Mouse (Mus musculus): ENCODE measurements around the gene Unc93b1. TPM values are rescaled to one million over a fixed set of nuclear protein-coding genes. Genes with fewer than 3 reads are reported as not detected.

Gene Unc93b1
- 4.6 and 8.9 TPM in 2 replicates for polyA plus RNA-seq (2014; fragmentation: Nextera tagmentation; extraction: Ambion mirVana)

- H3K27ac ChIP-seq (ENCODE audit: low read depth, low read length), result no peak within 1 kb of the TSS
- H3K9me3 ChIP-seq (ENCODE audit: control insufficient read depth, low read length), result no peaks in the 10 kb centered on the region
- peak; percentile 66 for ATAC-seq (ENCODE audit: low read depth)
- peak within 1 kb of the TSS; percentile 63 for H3K4me2 ChIP-seq (ENCODE audit: low read depth, low read length)
- H3K36me3 ChIP-seq (ENCODE audit: control insufficient read depth, insufficient read depth, low read length), result no peaks in the 10 kb centered on the region
- H3K4me3 ChIP-seq (ENCODE audit: low read depth, low read length), result peak within 1 kb of the TSS; percentile 26
- peak within 1 kb of the TSS; percentile 43 for H3K9ac ChIP-seq (replicated peaks; ENCODE audit: low read depth, low read length)
- no peaks in the 10 kb centered on the region for H3K4me1 ChIP-seq (ENCODE audit: control insufficient read depth, insufficient read depth, low read length)
- WGBS, result 7% methylated on average over 42 of the region's 42 CpGs
- 0 out of 2 replicates have a peak, but pooled peaks cover 2% of the 10 kb centered on the region for H3K27me3 ChIP-seq (ENCODE audit: control insufficient read depth, insufficient read depth, low read length)
Observed at GRCm38 (mm10) chr19:3935032-3935895, at the start of gene Unc93b1. Gene Unc93b1 (plus strand): TSS chr19:3935186.

- Histone ChIP-seq H3K4me3 (ENCODE audit: low read depth, low read length) (no peak overlapping the region), H3K4me2 (ENCODE audit: low read depth, low read length) (no peak overlapping the region), H3K9me3 (ENCODE audit: control insufficient read depth, low read length) (no peaks in the 10 kb centered on the region), H3K27me3 (ENCODE audit: control insufficient read depth, insufficient read depth, low read length) (no peaks in the 10 kb centered on the region), H3K4me1 (ENCODE audit: control insufficient read depth, insufficient read depth, low read length) (no peaks in the 10 kb centered on the region), H3K9ac (replicated peaks; ENCODE audit: low read depth, low read length) (no peak overlapping the region), H3K36me3 (ENCODE audit: control insufficient read depth, insufficient read depth, low read length) (peaks cover 35% of the 10 kb centered on the region), H3K27ac (ENCODE audit: low read depth, low read length) (no peak overlapping the region)
- ATAC-seq (ENCODE audit: low read depth), result no peak
- WGBS, result 93% methylated on average over 5 of the region's 5 CpGs
Observed at GRCm38 (mm10) chr19:3889096-3889495, 45.9 kb upstream of the Unc93b1 start.

GRCm38 (mm10) chr19:3890181-3890580 is 44.8 kb upstream of the Unc93b1 start:
- Histone ChIP-seq H3K27me3 (ENCODE audit: control insufficient read depth, insufficient read depth, low read length) (no peaks in the 10 kb centered on the region), H3K4me1 (ENCODE audit: control insufficient read depth, insufficient read depth, low read length) (no peaks in the 10 kb centered on the region), H3K4me3 (ENCODE audit: low read depth, low read length) (no peak overlapping the region), H3K4me2 (ENCODE audit: low read depth, low read length) (no peak overlapping the region), H3K9ac (replicated peaks; ENCODE audit: low read depth, low read length) (no peak overlapping the region), H3K9me3 (ENCODE audit: control insufficient read depth, low read length) (no peaks in the 10 kb centered on the region), H3K36me3 (ENCODE audit: control insufficient read depth, insufficient read depth, low read length) (peaks cover 40% of the 10 kb centered on the region), H3K27ac (ENCODE audit: low read depth, low read length) (no peak overlapping the region)
- 90% methylated on average over 8 of the region's 8 CpGs for WGBS
- no peak for ATAC-seq (ENCODE audit: low read depth)

GRCm38 (mm10) chr19:3893545-3894116 is 41.4 kb upstream of the Unc93b1 start:
- H3K9ac ChIP-seq (replicated peaks; ENCODE audit: low read depth, low read length), result no peak overlapping the region
- no peak for ATAC-seq (ENCODE audit: low read depth)
- H3K27me3 ChIP-seq (ENCODE audit: control insufficient read depth, insufficient read depth, low read length), result no peaks in the 10 kb centered on the region
- WGBS, result 92% methylated on average over 4 of the region's 4 CpGs
- no peaks in the 10 kb centered on the region for H3K9me3 ChIP-seq (ENCODE audit: control insufficient read depth, low read length)
- no peak overlapping the region for H3K4me3 ChIP-seq (ENCODE audit: low read depth, low read length)
- no peak overlapping the region for H3K4me2 ChIP-seq (ENCODE audit: low read depth, low read length)
- no peak overlapping the region for H3K27ac ChIP-seq (ENCODE audit: low read depth, low read length)
- H3K4me1 ChIP-seq (ENCODE audit: control insufficient read depth, insufficient read depth, low read length), result peaks cover 5% of the 10 kb centered on the region; the same call in 1 of the 2 replicates
- H3K36me3 ChIP-seq (ENCODE audit: control insufficient read depth, insufficient read depth, low read length), result peaks cover 45% of the 10 kb centered on the region

GRCm38 (mm10) chr19:3894294-3894693 is 40.7 kb upstream of the Unc93b1 start:
- no peak for ATAC-seq (ENCODE audit: low read depth)
- Histone ChIP-seq H3K9me3 (ENCODE audit: control insufficient read depth, low read length) (no peaks in the 10 kb centered on the region), H3K9ac (replicated peaks; ENCODE audit: low read depth, low read length) (no peak overlapping the region), H3K36me3 (ENCODE audit: control insufficient read depth, insufficient read depth, low read length) (peaks cover 40% of the 10 kb centered on the region), H3K27me3 (ENCODE audit: control insufficient read depth, insufficient read depth, low read length) (no peaks in the 10 kb centered on the region), H3K4me2 (ENCODE audit: low read depth, low read length) (no peak overlapping the region), H3K4me3 (ENCODE audit: low read depth, low read length) (no peak overlapping the region), H3K27ac (ENCODE audit: low read depth, low read length) (no peak overlapping the region), H3K4me1 (ENCODE audit: control insufficient read depth, insufficient read depth, low read length) (peaks cover 5% of the 10 kb centered on the region; the same call in 1 of the 2 replicates)
- 89% methylated on average over 2 of the region's 2 CpGs for WGBS

- H3K9ac ChIP-seq (replicated peaks; ENCODE audit: low read depth, low read length), result no peak overlapping the region
- no peaks in the 10 kb centered on the region for H3K9me3 ChIP-seq (ENCODE audit: control insufficient read depth, low read length)
- H3K4me3 ChIP-seq (ENCODE audit: low read depth, low read length), result no peak overlapping the region
- H3K4me1 ChIP-seq (ENCODE audit: control insufficient read depth, insufficient read depth, low read length), result peaks cover 5% of the 10 kb centered on the region; the same call in 1 of the 2 replicates
- H3K36me3 ChIP-seq (ENCODE audit: control insufficient read depth, insufficient read depth, low read length), result peaks cover 37% of the 10 kb centered on the region
- WGBS, result 5% methylated on average over 3 of the region's 3 CpGs
- peak; percentile 81 for ATAC-seq (ENCODE audit: low read depth)
- H3K4me2 ChIP-seq (ENCODE audit: low read depth, low read length), result no peak overlapping the region
- no peaks in the 10 kb centered on the region for H3K27me3 ChIP-seq (ENCODE audit: control insufficient read depth, insufficient read depth, low read length)
- peak overlapping the region; percentile 71 for H3K27ac ChIP-seq (ENCODE audit: low read depth, low read length)
Observed at GRCm38 (mm10) chr19:3895171-3895631, 39.8 kb upstream of the Unc93b1 start.

- Histone ChIP-seq H3K4me3 (ENCODE audit: low read depth, low read length) (no peak overlapping the region), H3K27ac (ENCODE audit: low read depth, low read length) (peak overlapping the region; percentile 71), H3K4me1 (ENCODE audit: control insufficient read depth, insufficient read depth, low read length) (peaks cover 5% of the 10 kb centered on the region; the same call in 1 of the 2 replicates), H3K27me3 (ENCODE audit: control insufficient read depth, insufficient read depth, low read length) (no peaks in the 10 kb centered on the region), H3K36me3 (ENCODE audit: control insufficient read depth, insufficient read depth, low read length) (peaks cover 32% of the 10 kb centered on the region), H3K4me2 (ENCODE audit: low read depth, low read length) (no peak overlapping the region), H3K9ac (replicated peaks; ENCODE audit: low read depth, low read length) (no peak overlapping the region), H3K9me3 (ENCODE audit: control insufficient read depth, low read length) (no peaks in the 10 kb centered on the region)
- WGBS, result 92% methylated on average over 10 of the region's 10 CpGs
- ATAC-seq (ENCODE audit: low read depth), result no peak
Observed at GRCm38 (mm10) chr19:3896208-3896607, 38.8 kb upstream of the Unc93b1 start.

- 88% methylated on average over 5 of the region's 5 CpGs for WGBS
Observed at GRCm38 (mm10) chr19:3897557-3897956, 37.4 kb upstream of the Unc93b1 start.

GRCm38 (mm10) chr19:3898952-3899351 is 36.0 kb upstream of the Unc93b1 start:
- Histone ChIP-seq H3K9ac (replicated peaks; ENCODE audit: low read depth, low read length) (no peak overlapping the region), H3K4me3 (ENCODE audit: low read depth, low read length) (no peak overlapping the region), H3K27me3 (ENCODE audit: control insufficient read depth, insufficient read depth, low read length) (no peaks in the 10 kb centered on the region), H3K4me2 (ENCODE audit: low read depth, low read length) (no peak overlapping the region), H3K4me1 (ENCODE audit: control insufficient read depth, insufficient read depth, low read length) (peaks cover 5% of the 10 kb centered on the region; the same call in 1 of the 2 replicates), H3K27ac (ENCODE audit: low read depth, low read length) (no peak overlapping the region), H3K36me3 (ENCODE audit: control insufficient read depth, insufficient read depth, low read length) (peaks cover 11% of the 10 kb centered on the region), H3K9me3 (ENCODE audit: control insufficient read depth, low read length) (no peaks in the 10 kb centered on the region)
- no peak for ATAC-seq (ENCODE audit: low read depth)
- 84% methylated on average over 7 of the region's 7 CpGs for WGBS

More at GRCm38 (mm10) chr19:3897557-3897956, 37.4 kb upstream of the Unc93b1 start:
- H3K9me3 ChIP-seq (ENCODE audit: control insufficient read depth, low read length), result no peaks in the 10 kb centered on the region
- H3K4me2 ChIP-seq (ENCODE audit: low read depth, low read length), result no peak overlapping the region
- peaks cover 5% of the 10 kb centered on the region; the same call in 1 of the 2 replicates for H3K4me1 ChIP-seq (ENCODE audit: control insufficient read depth, insufficient read depth, low read length)
- peaks cover 24% of the 10 kb centered on the region for H3K36me3 ChIP-seq (ENCODE audit: control insufficient read depth, insufficient read depth, low read length)
- H3K9ac ChIP-seq (replicated peaks; ENCODE audit: low read depth, low read length), result no peak overlapping the region
- no peak overlapping the region for H3K27ac ChIP-seq (ENCODE audit: low read depth, low read length)
- no peaks in the 10 kb centered on the region for H3K27me3 ChIP-seq (ENCODE audit: control insufficient read depth, insufficient read depth, low read length)
- H3K4me3 ChIP-seq (ENCODE audit: low read depth, low read length), result no peak overlapping the region
- ATAC-seq (ENCODE audit: low read depth), result no peak
